Mouse (Mus musculus) kidney, adult 2 months (tissue): Measurements from ENCODE around the gene Dpp4. TPM values are rescaled to one million over a fixed set of nuclear protein-coding genes. Genes with fewer than 3 reads are reported as not detected.

Experiments used
- DNase-seq: peaks from one replicate; pipeline ENCODE4 v3.0.0; 2021
- H3K27ac ChIP-seq: fragments of 200-500 bp; 2 replicates; pipeline ENCODE4 v1.5.1; 2012; ENCODE audit warnings: low read depth, low read length, control low read depth, inconsistent platforms; ENCODE audit not compliant: insufficient read depth
- H3K27me3 ChIP-seq: fragments of 200-500 bp; replicated peaks from 2 replicates; pipeline ENCODE4 v1.6.1; 2012; ENCODE audit warnings: mild to moderate bottlenecking, moderate library complexity, low read length, inconsistent platforms; ENCODE audit not compliant: control insufficient read depth, insufficient read depth
- H3K36me3 ChIP-seq: fragments of 200-500 bp; 2 replicates; pipeline ENCODE4 v1.6.1; 2012; ENCODE audit warnings: mild to moderate bottlenecking, moderate library complexity, low read length, inconsistent platforms; ENCODE audit not compliant: control insufficient read depth, insufficient read depth
- H3K4me1 ChIP-seq: fragments of 200-500 bp; 2 replicates; pipeline ENCODE4 v1.6.1; 2011; ENCODE audit warnings: low read length; ENCODE audit not compliant: control insufficient read depth, insufficient read depth
- H3K4me3 ChIP-seq: fragments of 200-500 bp; 2 replicates; pipeline ENCODE4 v1.5.1; 2011; ENCODE audit warnings: mild to moderate bottlenecking, low read depth, low read length, control low read depth; ENCODE audit not compliant: insufficient read depth
- CTCF ChIP-seq: fragments of 200-500 bp; conservative IDR thresholded peaks from 2 replicates; pipeline ENCODE4 v1.5.1; 2011; ENCODE audit warnings: low read depth, mild to moderate bottlenecking, control low read depth, low read length, moderate library complexity, mixed read lengths; ENCODE audit not compliant: insufficient read depth, insufficient read length
- POLR2A ChIP-seq: fragments of 200-500 bp; IDR thresholded peaks from one replicate; pipeline ENCODE4 v1.6.1; 2011; ENCODE audit warnings: low read depth, low read length, control low read depth
- WGBS: fragments of 180-500 bp; shearing (Covaris S2); methylation state at CpG from one replicate; pipeline ENCODE4 v1.1.7; 2018; 5-methylcytosine and 5-hydroxymethylcytosine counted together
- polyA plus RNA-seq: library from polyadenylated mRNA; depleted of rRNA; stranded (reverse); fragments of >200 nt; gene quantifications from 2 replicates; pipeline ENCODE4 v1.2.3, GENCODE M21; 2012

Dpp4 gene
- polyA plus RNA-seq, 1 experiment, result 24.0 TPM

DNA sequence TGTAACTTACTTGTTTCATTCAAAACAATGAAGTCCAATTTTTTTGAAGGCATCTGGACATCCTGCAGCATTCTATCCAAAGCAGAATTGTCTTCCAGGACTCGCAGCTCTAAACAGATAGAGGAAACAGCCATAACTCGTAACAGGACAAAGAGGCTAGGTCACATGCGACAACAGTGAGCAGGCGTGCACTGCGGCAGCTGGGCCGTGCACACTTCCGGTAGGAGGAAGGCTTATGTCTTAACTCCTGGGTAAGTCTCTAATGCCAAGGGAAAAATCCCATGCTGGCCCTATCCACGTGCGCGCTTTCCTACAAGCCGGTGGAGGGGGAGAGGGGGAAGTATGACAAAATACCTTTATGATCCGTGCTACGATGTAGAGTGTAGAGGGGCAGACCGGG lies 55.4 kb downstream of the Dpp4 start:
- 73% methylated on average over 14 of the region's 14 CpGs for WGBS
- H3K36me3 ChIP-seq, result no peaks in the 10 kb centered on the region; the same call in 1 of the 2 replicates
- no peak overlapping the region for H3K27ac ChIP-seq
- no peaks in the 10 kb centered on the region; the same call in 1 of the 2 replicates for H3K27me3 ChIP-seq
- no peaks in the 10 kb centered on the region for H3K4me1 ChIP-seq
- no peak for DNase-seq
- H3K4me3 ChIP-seq, result no peak overlapping the region
- no peak for TF ChIP-seq CTCF
- TF ChIP-seq POLR2A, result no peak

DNA sequence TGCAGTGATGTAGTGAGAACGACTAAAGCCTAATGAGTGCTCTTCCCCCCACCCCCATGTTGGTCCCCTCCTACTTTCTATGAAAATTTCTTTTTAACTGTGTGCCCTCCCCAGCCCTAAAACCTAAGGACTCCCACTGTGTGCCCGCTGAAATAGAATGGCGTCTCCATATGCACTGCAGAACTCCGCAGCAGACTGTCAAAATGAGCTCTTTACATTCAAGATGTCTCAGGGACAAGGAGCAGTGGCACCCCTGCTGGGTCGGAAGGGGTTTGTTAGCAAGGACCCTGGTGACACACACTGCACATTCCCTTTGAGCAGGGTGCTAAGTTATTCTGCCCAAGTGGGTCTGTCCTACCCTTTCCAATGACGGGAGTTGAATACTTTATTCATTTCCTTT lies 56.3 kb downstream of the Dpp4 start:
- Histone ChIP-seq H3K4me3 (no peak overlapping the region), H3K27ac (no peak overlapping the region), H3K4me1 (no peaks in the 10 kb centered on the region), H3K27me3 (no peaks in the 10 kb centered on the region; the same call in 1 of the 2 replicates), H3K36me3 (no peaks in the 10 kb centered on the region; the same call in 1 of the 2 replicates)
- no peak for DNase-seq
- 84% methylated on average over 6 of the region's 6 CpGs for WGBS
- TF ChIP-seq CTCF (no peak), POLR2A (no peak)

DNA sequence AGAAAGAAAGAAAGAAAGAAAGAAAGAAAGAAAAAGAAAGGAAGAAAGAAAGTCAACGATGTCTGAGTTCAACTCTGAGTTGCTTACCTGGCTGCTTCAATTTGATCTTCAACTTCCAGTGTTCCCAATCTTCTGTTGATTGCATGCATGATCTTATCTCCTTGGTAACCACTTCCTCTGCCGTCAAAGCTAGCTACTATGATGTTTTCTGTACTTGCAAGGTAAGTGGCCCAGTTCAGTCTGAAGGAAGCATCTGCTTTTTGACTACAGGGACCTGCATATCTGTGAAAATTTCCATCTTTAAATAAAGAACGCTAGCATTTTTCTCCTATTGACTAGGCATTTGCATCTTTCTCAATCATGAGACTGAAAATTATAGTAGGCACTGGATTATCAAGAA lies 60.0 kb downstream of the Dpp4 start:
- Histone ChIP-seq H3K36me3 (no peaks in the 10 kb centered on the region), H3K4me1 (no peaks in the 10 kb centered on the region), H3K4me3 (no peak overlapping the region), H3K27me3 (no peaks in the 10 kb centered on the region), H3K27ac (no peak overlapping the region)
- no peak for DNase-seq
- TF ChIP-seq POLR2A, result no peak
- no peak for TF ChIP-seq CTCF
- 74% methylated on average over 3 of the region's 3 CpGs for WGBS

DNA sequence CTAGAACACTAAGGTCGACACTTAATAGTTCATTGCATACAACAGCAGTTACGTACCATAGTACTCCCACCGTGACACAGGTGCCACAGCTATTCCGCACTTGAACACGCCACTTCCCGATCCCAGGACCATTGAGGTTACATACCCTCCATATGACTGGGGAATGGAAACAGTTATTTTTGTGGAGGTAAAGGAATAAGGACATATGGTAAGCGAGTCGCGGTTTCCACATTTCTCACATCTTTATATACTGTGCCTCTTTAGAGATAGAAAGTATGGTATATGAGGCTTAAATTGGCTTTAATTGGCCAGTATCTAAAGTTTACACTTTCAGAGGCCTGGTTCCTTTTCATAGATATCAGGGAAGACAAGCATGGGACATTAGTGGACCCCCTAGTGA lies 64.3 kb downstream of the Dpp4 start:
- no peaks in the 10 kb centered on the region for H3K27me3 ChIP-seq
- H3K27ac ChIP-seq, result no peak overlapping the region
- TF ChIP-seq POLR2A (no peak), CTCF (no peak)
- H3K36me3 ChIP-seq, result no peaks in the 10 kb centered on the region
- H3K4me3 ChIP-seq, result no peak overlapping the region
- WGBS, result 96% methylated on average over 9 of the region's 9 CpGs
- no peak for DNase-seq
- H3K4me1 ChIP-seq, result no peaks in the 10 kb centered on the region

DNA sequence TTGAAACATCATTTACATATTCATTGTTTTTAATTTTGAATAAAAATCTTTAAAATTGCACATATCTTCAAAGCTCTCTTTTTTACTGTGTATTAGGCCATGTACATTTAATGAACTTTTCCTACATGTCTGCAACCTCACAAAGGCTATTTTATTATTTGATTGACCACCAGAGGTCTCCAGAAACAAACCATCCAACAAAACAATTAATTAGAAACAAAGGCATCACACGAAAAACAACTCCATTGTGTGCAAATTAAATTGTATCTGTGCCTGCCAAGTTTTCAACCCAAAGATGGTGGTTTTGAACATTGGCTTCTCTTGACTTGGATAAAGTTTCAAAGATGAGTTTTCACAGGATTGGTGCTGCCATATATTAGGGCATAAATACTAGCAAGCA lies 65.3 kb downstream of the Dpp4 start:
- no peak overlapping the region for H3K4me3 ChIP-seq
- no peak for TF ChIP-seq CTCF
- TF ChIP-seq POLR2A, result no peak
- H3K4me1 ChIP-seq, result no peaks in the 10 kb centered on the region
- H3K27ac ChIP-seq, result no peak overlapping the region
- no peak for DNase-seq
- 9% methylated on average over 1 of the region's 1 CpGs for WGBS
- no peaks in the 10 kb centered on the region for H3K36me3 ChIP-seq
- no peaks in the 10 kb centered on the region for H3K27me3 ChIP-seq

DNA sequence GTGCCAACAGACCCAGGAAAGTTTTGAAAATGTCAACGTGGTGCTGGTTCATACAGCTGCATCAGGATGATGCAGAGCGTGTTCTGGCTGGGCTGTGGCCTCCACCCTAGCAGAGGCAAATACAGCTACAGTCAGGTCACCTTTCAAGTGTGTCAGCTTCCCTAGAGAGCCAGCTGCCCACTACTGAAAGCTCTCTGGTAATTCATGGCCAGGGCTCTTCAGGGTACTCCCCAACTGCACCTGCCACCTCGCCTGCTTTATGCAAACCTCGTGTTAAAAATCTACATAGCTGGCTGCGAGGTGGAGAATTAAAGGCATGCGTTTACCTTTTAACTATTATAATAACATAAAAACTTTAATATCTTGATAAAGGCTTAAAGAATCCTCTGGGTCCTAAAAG lies 67.7 kb downstream of the Dpp4 start:
- Histone ChIP-seq H3K4me1 (no peaks in the 10 kb centered on the region), H3K27ac (no peak overlapping the region), H3K27me3 (no peaks in the 10 kb centered on the region), H3K4me3 (no peak overlapping the region), H3K36me3 (no peaks in the 10 kb centered on the region)
- TF ChIP-seq CTCF, result no peak
- no peak for TF ChIP-seq POLR2A
- 51% methylated on average over 6 of the region's 6 CpGs for WGBS
- no peak for DNase-seq

DNA sequence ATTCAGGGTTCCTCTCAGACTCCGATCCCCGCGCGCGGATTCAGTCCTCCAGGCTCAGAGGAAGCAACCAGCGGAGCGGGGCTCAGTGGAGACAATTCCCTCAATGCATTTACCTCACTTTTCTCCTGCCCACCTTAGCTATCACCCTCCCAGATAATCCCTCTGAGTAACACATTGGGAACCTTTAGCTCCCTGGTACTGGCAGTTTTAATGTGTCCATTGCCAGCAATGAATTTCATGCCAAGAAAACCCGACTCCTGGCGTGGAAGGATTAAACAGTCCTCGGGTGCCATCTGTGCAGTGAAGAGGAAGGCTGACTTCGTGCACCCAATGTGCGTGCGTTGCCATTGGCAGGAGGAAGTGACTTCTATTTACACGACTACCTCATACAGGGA lies 70.3 kb downstream of the Dpp4 start:
- no peaks in the 10 kb centered on the region for H3K27me3 ChIP-seq
- no peaks in the 10 kb centered on the region for H3K36me3 ChIP-seq
- no peak overlapping the region for H3K27ac ChIP-seq
- TF ChIP-seq POLR2A (no peak), CTCF (no peak)
- H3K4me3 ChIP-seq, result no peak overlapping the region
- WGBS, result 73% methylated on average over 14 of the region's 14 CpGs
- DNase-seq, result no peak
- H3K4me1 ChIP-seq, result no peaks in the 10 kb centered on the region

DNA sequence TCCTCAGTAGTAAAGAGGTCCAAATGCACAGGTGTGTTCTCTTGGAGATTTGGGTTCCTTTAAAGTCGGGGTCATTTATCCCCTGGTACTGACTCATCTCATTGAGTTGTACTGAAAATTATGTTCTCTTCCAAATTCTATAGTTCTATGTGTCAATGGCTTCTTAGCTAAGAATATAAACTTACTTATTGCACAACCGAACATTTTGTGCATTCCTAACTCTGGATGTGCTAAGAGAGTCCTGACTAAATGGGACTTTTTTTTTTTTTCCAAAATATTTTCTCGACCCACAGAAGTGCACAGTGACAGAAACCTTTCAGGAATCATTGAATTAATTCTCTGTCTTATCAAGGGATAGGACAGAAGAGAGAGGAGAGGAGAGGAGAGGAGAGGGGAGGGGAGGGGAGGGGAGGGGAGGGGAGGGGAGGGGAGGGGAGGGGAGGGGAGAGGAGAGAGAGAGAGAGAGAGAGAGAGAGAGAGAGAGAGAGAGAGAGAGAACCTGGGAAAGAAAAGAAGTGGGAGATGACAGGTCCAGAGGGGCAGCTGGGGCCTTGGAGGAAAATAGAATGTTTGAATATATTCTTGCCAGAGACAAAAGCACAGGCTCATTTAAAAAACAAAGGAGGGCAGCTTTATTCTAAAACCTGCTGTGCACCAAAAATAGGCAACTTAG lies 70.8 kb downstream of the Dpp4 start:
- H3K36me3 ChIP-seq, result no peaks in the 10 kb centered on the region
- H3K4me3 ChIP-seq, result no peak overlapping the region
- H3K27ac ChIP-seq, result no peak overlapping the region
- no peaks in the 10 kb centered on the region for H3K4me1 ChIP-seq
- TF ChIP-seq POLR2A (no peak), CTCF (no peak)
- no peaks in the 10 kb centered on the region for H3K27me3 ChIP-seq
- 82% methylated on average over 3 of the region's 3 CpGs for WGBS
- no peak for DNase-seq
